Mouse (Mus musculus): Measurements from ENCODE around the gene Gtse1. TPM values are rescaled to one million over a fixed set of nuclear protein-coding genes. Genes with fewer than 3 reads are reported as not detected.
A peak's percentile ranks its signal among the peaks of the same experiment; 100 is the strongest.

The Gtse1 gene
- polyA plus RNA-seq, 1 experiment from 2014 or later: 4.8 TPM

DNA sequence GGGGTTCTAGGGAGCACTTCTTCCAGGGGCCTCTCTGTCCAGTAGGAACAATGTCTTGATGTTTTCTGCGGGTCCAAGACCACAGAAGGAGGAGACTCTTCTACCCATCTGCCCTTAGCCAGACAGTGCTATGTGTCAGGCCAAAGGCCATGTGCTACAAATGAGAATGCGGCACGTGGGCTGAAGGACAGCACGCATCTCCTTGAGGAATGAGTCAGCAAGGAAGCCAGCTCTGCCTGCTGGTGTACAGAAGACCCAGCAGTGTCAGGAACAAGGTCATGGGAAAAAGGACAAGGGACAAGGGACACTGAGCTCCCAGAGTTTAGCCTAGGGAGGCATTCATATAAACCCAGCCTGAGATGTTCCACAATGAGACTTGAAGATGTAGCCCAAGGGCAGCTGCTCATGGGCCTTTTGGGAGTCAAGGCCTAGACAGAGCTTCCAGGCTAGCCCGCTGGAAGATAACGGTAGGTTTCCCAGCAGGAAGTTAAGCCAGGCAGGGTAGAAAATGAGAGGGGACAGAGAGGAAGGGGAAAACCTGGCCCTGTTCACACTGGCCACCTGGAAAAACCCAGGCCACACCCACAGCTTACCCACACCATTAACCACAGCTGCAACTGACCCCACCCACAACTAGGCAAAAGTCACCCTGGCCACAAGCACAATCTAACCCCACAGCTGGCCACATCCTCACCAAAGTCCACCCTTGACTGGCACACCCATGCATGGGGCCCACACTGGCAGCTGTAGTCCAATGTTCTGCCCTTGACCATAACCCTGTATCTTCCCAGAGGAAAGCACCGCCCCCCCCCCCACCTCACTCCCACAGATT is 49.3 kb downstream of the Gtse1 start:
- H3K4me3 ChIP-seq (replicated peaks; ENCODE audit: low read length): no peak overlapping the region
- no peaks in the 10 kb centered on the region for H3K36me3 ChIP-seq (replicated peaks; ENCODE audit: control insufficient read depth, insufficient read depth)
- WGBS: 90% methylated on average over 7 of the region's 7 CpGs
- H3K27ac ChIP-seq: no peak overlapping the region
- ATAC-seq (ENCODE audit: low FRiP score): no peak
- H3K9me3 ChIP-seq (ENCODE audit: control insufficient read depth, low read length): no peaks in the 10 kb centered on the region
- no peak overlapping the region for H3K4me2 ChIP-seq (replicated peaks)
- H3K27me3 ChIP-seq (ENCODE audit: control insufficient read depth, insufficient read depth, low read length): no peaks in the 10 kb centered on the region
- no peak for DNase-seq (ENCODE audit: low spot score)
- no peak overlapping the region for H3K9ac ChIP-seq
- H3K4me1 ChIP-seq (replicated peaks; ENCODE audit: control insufficient read depth, insufficient read depth, low read length): 0 out of 2 replicates have a peak, but pooled peaks cover 6% of the 10 kb centered on the region

DNA sequence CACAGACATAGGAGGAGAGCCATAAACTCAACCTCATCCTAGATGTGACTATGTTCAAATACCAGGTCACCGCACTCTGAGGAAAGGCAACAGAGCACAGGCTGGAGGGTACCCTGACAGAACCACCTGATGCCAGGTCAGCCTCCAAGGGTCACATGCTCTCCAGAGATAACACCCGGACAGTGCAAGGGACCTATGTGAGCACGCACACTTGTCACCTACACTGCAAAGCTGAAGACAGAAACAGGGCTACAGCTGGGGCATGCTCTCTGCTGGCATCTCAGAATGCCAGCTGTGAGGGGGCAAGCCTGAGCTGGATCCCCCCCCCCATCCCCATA is 49.9 kb downstream of the Gtse1 start:
- no peak overlapping the region for H3K9ac ChIP-seq
- no peak for ATAC-seq (ENCODE audit: low FRiP score)
- no peaks in the 10 kb centered on the region for H3K36me3 ChIP-seq (replicated peaks; ENCODE audit: control insufficient read depth, insufficient read depth)
- H3K27ac ChIP-seq: no peak overlapping the region
- DNase-seq (ENCODE audit: low spot score): no peak
- 98% methylated on average over 3 of the region's 3 CpGs for whole genome bisulfite sequencing
- H3K4me3 ChIP-seq (replicated peaks; ENCODE audit: low read length): no peak overlapping the region
- no peaks in the 10 kb centered on the region for H3K9me3 ChIP-seq (ENCODE audit: control insufficient read depth, low read length)
- H3K4me1 ChIP-seq (replicated peaks; ENCODE audit: control insufficient read depth, insufficient read depth, low read length): 0 out of 2 replicates have a peak, but pooled peaks cover 6% of the 10 kb centered on the region
- no peak overlapping the region for H3K4me2 ChIP-seq (replicated peaks)
- H3K27me3 ChIP-seq (ENCODE audit: control insufficient read depth, insufficient read depth, low read length): no peaks in the 10 kb centered on the region

DNA sequence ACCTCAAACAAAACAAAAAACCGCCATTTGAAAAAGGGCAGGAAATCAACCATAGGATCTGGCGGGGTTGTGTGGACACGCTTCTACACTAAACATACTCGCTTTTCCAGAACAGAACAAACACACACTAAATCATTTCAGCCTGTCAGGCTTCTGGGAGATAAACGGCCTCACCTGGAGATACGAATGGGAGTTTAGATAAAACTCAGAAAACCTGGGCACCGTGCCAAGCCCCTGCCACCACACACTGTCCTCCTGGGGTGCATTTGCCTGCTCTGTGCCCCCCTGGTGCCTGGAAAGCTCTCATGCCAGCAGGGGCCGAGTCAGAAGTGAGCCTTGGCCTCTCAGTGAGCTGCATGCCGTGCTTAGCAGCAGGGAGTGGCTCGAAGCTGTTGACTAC is 50.4 kb downstream of the Gtse1 start:
- ATAC-seq (ENCODE audit: low FRiP score) (no peak), DNase-seq (ENCODE audit: low spot score) (no peak)
- no peak overlapping the region for H3K4me2 ChIP-seq (replicated peaks)
- H3K36me3 ChIP-seq (replicated peaks; ENCODE audit: control insufficient read depth, insufficient read depth): no peaks in the 10 kb centered on the region
- no peaks in the 10 kb centered on the region for H3K9me3 ChIP-seq (ENCODE audit: control insufficient read depth, low read length)
- H3K27me3 ChIP-seq (ENCODE audit: control insufficient read depth, insufficient read depth, low read length): no peaks in the 10 kb centered on the region
- H3K27ac ChIP-seq: no peak overlapping the region
- H3K4me1 ChIP-seq (replicated peaks; ENCODE audit: control insufficient read depth, insufficient read depth, low read length): 0 out of 2 replicates have a peak, but pooled peaks cover 6% of the 10 kb centered on the region
- 52% methylated on average over 10 of the region's 10 CpGs for WGBS
- H3K9ac ChIP-seq: no peak overlapping the region
- H3K4me3 ChIP-seq (replicated peaks; ENCODE audit: low read length): no peak overlapping the region

DNA sequence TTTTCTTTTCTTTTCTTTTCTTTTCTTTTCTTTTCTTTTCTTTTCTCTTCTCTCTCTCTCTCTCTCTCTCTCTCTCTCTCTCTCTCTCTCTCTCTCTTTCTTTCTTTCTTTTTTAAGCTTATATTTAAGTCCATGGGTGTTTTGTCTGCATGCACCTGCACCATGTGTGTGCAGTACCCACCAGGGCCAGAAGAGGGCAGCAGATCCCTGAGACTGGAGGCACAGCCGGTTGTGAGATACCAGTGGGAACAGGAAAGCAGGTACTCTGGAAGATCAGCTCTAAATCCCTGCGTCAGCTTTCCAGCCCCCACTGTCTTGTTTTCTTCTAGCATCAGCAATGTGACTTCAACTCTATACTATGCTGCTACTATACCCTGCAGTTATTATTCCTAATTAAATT is 54.1 kb downstream of the Gtse1 start:
- Histone ChIP-seq H3K4me1 (replicated peaks; ENCODE audit: control insufficient read depth, insufficient read depth, low read length) (0 out of 2 replicates have a peak, but pooled peaks cover 6% of the 10 kb centered on the region), H3K4me3 (replicated peaks; ENCODE audit: low read length) (no peak overlapping the region), H3K4me2 (replicated peaks) (no peak overlapping the region), H3K9ac (no peak overlapping the region), H3K27ac (no peak overlapping the region), H3K9me3 (ENCODE audit: control insufficient read depth, low read length) (no peaks in the 10 kb centered on the region), H3K27me3 (ENCODE audit: control insufficient read depth, insufficient read depth, low read length) (no peaks in the 10 kb centered on the region), H3K36me3 (replicated peaks; ENCODE audit: control insufficient read depth, insufficient read depth) (no peaks in the 10 kb centered on the region)
- DNase-seq (ENCODE audit: low spot score) (peak; percentile 69), ATAC-seq (ENCODE audit: low FRiP score) (no peak)
- whole genome bisulfite sequencing: 39% methylated on average over 2 of the region's 2 CpGs

DNA sequence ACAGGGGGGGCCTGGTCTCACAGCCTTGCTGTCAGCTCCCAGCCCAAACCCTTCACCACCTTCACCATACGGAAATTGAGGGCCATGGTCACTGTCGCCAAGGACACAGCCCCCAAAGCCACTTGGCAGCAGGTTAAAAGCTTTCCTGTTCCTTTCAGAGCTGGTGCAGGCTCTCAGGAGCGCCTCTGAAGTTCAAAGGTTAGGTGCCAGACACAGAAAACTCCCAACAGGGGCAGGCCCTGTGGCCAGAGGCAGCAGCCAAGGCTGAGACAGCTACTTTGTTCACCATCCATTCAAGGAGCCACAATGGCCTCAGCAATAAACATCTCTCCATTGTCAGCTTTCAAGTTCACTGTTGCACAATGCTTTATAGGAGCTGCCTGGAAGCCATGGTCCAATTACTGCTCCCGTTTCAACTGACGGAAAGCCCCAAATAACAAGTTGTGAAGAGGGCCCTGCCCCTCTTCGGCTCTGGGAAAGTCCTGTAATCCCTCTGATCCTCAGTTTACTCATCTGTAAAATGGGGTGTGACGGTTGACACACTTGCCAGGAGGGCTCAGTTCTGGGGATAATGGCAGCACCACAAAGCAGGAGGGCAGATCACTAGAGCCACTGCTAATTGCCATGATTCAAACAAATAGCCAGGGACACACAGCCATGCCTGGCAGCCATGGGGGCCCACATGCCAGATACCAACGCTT is 59.8 kb downstream of the Gtse1 start:
- Histone ChIP-seq H3K9me3 (ENCODE audit: control insufficient read depth, low read length) (no peaks in the 10 kb centered on the region), H3K27me3 (ENCODE audit: control insufficient read depth, insufficient read depth, low read length) (no peaks in the 10 kb centered on the region), H3K4me3 (replicated peaks; ENCODE audit: low read length) (no peak overlapping the region), H3K36me3 (replicated peaks; ENCODE audit: control insufficient read depth, insufficient read depth) (no peaks in the 10 kb centered on the region), H3K9ac (no peak overlapping the region), H3K4me2 (replicated peaks) (no peak overlapping the region), H3K4me1 (replicated peaks; ENCODE audit: control insufficient read depth, insufficient read depth, low read length) (no peaks in the 10 kb centered on the region), H3K27ac (no peak overlapping the region)
- DNase-seq (ENCODE audit: low spot score): no peak
- WGBS: 35% methylated on average over 8 of the region's 8 CpGs
- ATAC-seq (ENCODE audit: low FRiP score): no peak

DNA sequence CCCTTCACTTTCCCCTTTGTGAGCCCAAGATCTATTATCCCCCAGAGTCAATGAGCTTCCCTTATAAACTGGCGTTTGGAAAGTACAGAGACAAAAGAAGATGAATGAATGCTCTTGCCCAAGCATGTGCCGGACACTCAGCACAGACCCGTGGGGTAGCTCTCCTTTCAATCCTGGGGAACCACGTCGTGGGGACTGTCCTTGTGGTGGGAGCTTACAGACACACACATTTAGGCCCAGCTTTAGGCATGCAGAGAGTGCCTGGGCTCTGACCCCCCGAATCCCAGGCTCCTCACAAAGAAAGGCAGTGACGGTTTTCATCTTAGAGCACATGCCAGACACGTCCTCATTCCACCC is 60.3 kb downstream of the Gtse1 start:
- Histone ChIP-seq H3K36me3 (replicated peaks; ENCODE audit: control insufficient read depth, insufficient read depth) (no peaks in the 10 kb centered on the region), H3K27me3 (ENCODE audit: control insufficient read depth, insufficient read depth, low read length) (no peaks in the 10 kb centered on the region), H3K27ac (no peak overlapping the region), H3K4me1 (replicated peaks; ENCODE audit: control insufficient read depth, insufficient read depth, low read length) (no peaks in the 10 kb centered on the region), H3K4me3 (replicated peaks; ENCODE audit: low read length) (no peak overlapping the region), H3K9me3 (ENCODE audit: control insufficient read depth, low read length) (no peaks in the 10 kb centered on the region), H3K9ac (no peak overlapping the region), H3K4me2 (replicated peaks) (no peak overlapping the region)
- 39% methylated on average over 8 of the region's 8 CpGs for WGBS
- DNase-seq (ENCODE audit: low spot score): no peak
- ATAC-seq (ENCODE audit: low FRiP score): peak; percentile 48; the same call in 1 of the 2 replicates

DNA sequence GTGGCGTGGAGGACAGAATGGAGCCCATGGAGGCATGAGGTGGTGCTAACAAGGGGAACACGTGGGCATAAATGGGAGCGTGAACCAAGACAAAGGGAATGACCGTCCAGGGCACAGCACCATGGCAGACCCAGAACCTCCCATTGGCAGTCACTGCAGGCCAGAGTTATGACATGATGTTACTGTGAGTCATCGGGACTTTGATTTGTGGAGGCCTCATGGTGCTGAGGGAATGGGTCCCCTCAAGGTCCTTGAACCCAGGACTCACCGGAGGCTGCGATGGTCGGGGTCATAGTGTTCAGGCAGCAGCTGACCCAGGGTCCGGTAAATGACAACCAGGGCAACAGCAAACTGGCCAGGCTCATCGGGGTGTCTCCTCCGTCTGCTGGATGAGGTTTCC is 62.3 kb downstream of the Gtse1 start:
- DNase-seq (ENCODE audit: low spot score): no peak
- 92% methylated on average over 11 of the region's 11 CpGs for WGBS

More for the DNA sequence above, 62.3 kb downstream of the Gtse1 start:
- no peaks in the 10 kb centered on the region for H3K36me3 ChIP-seq (replicated peaks; ENCODE audit: control insufficient read depth, insufficient read depth)
- H3K27ac ChIP-seq: no peak overlapping the region
- H3K4me1 ChIP-seq (replicated peaks; ENCODE audit: control insufficient read depth, insufficient read depth, low read length): no peaks in the 10 kb centered on the region
- H3K9ac ChIP-seq: no peak overlapping the region
- H3K27me3 ChIP-seq (ENCODE audit: control insufficient read depth, insufficient read depth, low read length): no peaks in the 10 kb centered on the region
- ATAC-seq (ENCODE audit: low FRiP score): no peak
- no peaks in the 10 kb centered on the region for H3K9me3 ChIP-seq (ENCODE audit: control insufficient read depth, low read length)
- H3K4me3 ChIP-seq (replicated peaks; ENCODE audit: low read length): no peak overlapping the region
- no peak overlapping the region for H3K4me2 ChIP-seq (replicated peaks)

Other genes starting within 250 kb of the Gtse1 start
- gene Ppara, start 124.8 kb upstream of the Gtse1 start, polyA plus RNA-seq (2014; fragmentation: Nextera tagmentation; extraction: Ambion mirVana): 1.2 and 1.6 TPM in 2 replicates
- gene Cdpf1, start 48.0 kb upstream of the Gtse1 start, polyA plus RNA-seq (2014; fragmentation: Nextera tagmentation; extraction: Ambion mirVana): 16.5 and 21.0 TPM in 2 replicates
- gene Pkdrej, start 38.0 kb upstream of the Gtse1 start, polyA plus RNA-seq (2014; fragmentation: Nextera tagmentation; extraction: Ambion mirVana): 0.10 and 0.11 TPM in 2 replicates
- 2.7 and 3.1 TPM in 2 replicates for gene Ttc38, start 27.4 kb upstream of the Gtse1 start, polyA plus RNA-seq (2014; fragmentation: Nextera tagmentation; extraction: Ambion mirVana)
- gene Trmu, start 19.6 kb downstream of the Gtse1 start, polyA plus RNA-seq (2014; fragmentation: Nextera tagmentation; extraction: Ambion mirVana): 30.7 and 30.9 TPM in 2 replicates
- 2.4 and 2.7 TPM in 2 replicates for gene Celsr1, start 174.0 kb downstream of the Gtse1 start, polyA plus RNA-seq (2014; fragmentation: Nextera tagmentation; extraction: Ambion mirVana)
- gene Gramd4, start 197.9 kb downstream of the Gtse1 start, polyA plus RNA-seq (2014; fragmentation: Nextera tagmentation; extraction: Ambion mirVana): 22.2 and 24.9 TPM in 2 replicates